Mouse (Mus musculus) ovary, adult 2 months (tissue): ENCODE results near the gene Map3k1. TPM values are rescaled to one million over a fixed set of nuclear protein-coding genes. Genes with fewer than 3 reads are reported as not detected.

Source experiments
- polyA plus RNA-seq: library from polyadenylated mRNA; depleted of rRNA; stranded (reverse); fragments of >200 nt; gene quantifications from 2 replicates; pipeline ENCODE4 v1.2.3, GENCODE M21; 2012; rRNA removed

The Map3k1 gene
- 16.3 and 18.4 TPM in 2 replicates for polyA plus RNA-seq

DNA sequence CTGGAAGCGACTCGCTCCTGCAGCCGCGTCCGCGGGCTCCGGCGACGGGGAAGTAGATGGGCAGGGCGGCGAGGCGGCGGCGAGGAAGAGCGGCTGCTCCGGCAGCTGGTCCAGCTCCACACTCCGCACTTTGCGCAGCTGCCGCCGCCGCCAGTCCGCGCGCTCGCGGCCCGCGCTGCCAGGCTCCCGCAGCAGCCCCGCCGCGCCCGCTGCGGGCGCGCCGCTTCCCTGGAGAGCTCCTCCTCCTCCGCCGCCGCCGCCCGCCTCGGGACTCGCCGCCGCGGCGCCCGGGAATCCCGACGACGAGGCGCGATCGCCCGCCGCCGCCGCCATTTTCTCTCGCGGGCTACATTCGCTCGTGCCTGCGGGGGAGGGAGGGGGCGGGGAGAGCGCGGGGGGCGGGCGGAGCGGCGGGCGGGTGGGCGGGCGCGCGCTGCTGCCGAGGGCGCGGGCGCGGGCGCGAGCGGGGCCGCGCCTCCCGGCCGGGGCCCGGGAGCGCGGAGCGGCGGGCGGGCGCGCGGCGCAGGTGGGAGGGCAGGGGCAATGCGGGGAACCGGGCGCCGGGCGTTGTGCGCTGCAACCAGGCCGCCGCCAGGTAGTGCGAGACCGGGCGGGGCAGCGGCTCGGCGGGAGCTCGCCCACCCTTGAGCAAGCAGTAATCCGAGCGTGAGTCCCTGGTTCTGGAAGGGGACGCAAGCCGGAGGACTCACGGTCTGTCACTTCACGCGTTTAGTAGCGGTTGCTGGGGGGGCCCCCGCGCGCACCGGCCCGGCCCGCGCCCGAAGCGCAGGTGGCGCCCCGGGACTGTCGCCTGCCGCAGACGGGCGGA, at the start of gene Map3k1:
Map3k1 (minus strand) TSS at position 357 of the 829 bp plus-strand sequence.

Other genes starting within 250 kb of the Map3k1 start
- gene Gm10198, start 216.2 kb downstream of the Map3k1 start, polyA plus RNA-seq = not detected in 2 replicates
- 4.3 and 5.6 TPM in 2 replicates for gene Mier3, start 128.0 kb downstream of the Map3k1 start, polyA plus RNA-seq